Mouse (Mus musculus) hindbrain, postnatal 0 days (tissue): ENCODE measurements around the gene Bmpr1b. TPM values are rescaled to one million over a fixed set of nuclear protein-coding genes. Genes with fewer than 3 reads are reported as not detected.

ENCODE experiments used
- ATAC-seq: fragments of 200-750 bp; cut with Nextera tagmentation; 2 replicates; pipeline ENCODE4 v1.8.0; 2017; ENCODE audit warnings: mild to moderate bottlenecking, moderate TSS enrichment, moderate library complexity
- DNase-seq: peaks from one replicate; pipeline ENCODE4 v3.0.0-alpha.2; 2015; ENCODE audit warnings: low spot score
- H3K27ac ChIP-seq: fragments of 300-500 bp; sonication (generic); 2 replicates; pipeline ENCODE4 v1.5.1; 2014; ENCODE audit warnings: mild to moderate bottlenecking
- H3K27me3 ChIP-seq: fragments of 300-500 bp; sonication (generic); 2 replicates; pipeline ENCODE4 v1.6.1; 2014; ENCODE audit warnings: low read length, mixed read lengths; ENCODE audit not compliant: insufficient read depth
- H3K36me3 ChIP-seq: fragments of 300-500 bp; sonication (generic); 2 replicates; pipeline ENCODE4 v1.6.1; 2014; ENCODE audit warnings: low read length, mixed read lengths; ENCODE audit not compliant: insufficient read depth
- H3K4me1 ChIP-seq: fragments of 300-500 bp; sonication (generic); 2 replicates; pipeline ENCODE4 v1.6.1; 2014; ENCODE audit warnings: antibody characterized with exemption, low read length, mixed read lengths; ENCODE audit not compliant: insufficient read depth
- H3K4me2 ChIP-seq: fragments of 300-500 bp; sonication (generic); 2 replicates; pipeline ENCODE4 v1.6.1; 2014; ENCODE audit warnings: low read depth, mild to moderate bottlenecking, low read length, moderate library complexity, mixed read lengths
- H3K4me3 ChIP-seq: fragments of 300-500 bp; sonication (generic); 2 replicates; pipeline ENCODE4 v1.5.1; 2014; ENCODE audit warnings: low read length
- H3K9ac ChIP-seq: fragments of 300-500 bp; sonication (generic); replicated peaks from 2 replicates; pipeline ENCODE4 v1.6.1; 2014; ENCODE audit warnings: mild to moderate bottlenecking, low read length, moderate library complexity, mixed read lengths
- H3K9me3 ChIP-seq: fragments of 300-500 bp; sonication (generic); 2 replicates; pipeline ENCODE4 v1.6.1; 2016; ENCODE audit warnings: low read length, mixed read lengths
- CTCF ChIP-seq: IDR thresholded peaks from 2 replicates; pipeline ENCODE4 v1.5.1; 2016; ENCODE audit warnings: antibody characterized with exemption, control low read depth, low read depth
- WGBS: fragments of 180-500 bp; shearing (Covaris S2); extraction: QIAGEN DNeasy Blood & Tissue Kit; methylation state at CpG from one replicate; pipeline ENCODE4 v1.1.7; 2014; 5-methylcytosine and 5-hydroxymethylcytosine counted together
- polyA plus RNA-seq: library from polyadenylated mRNA; unstranded; fragments of >200 nt; fragmentation: Nextera tagmentation; extraction: Ambion mirVana; gene quantifications from 2 replicates; pipeline ENCODE4 v1.2.1, GENCODE M21; 2015
- total RNA-seq: library from RNA; depleted of rRNA; stranded (reverse); fragments of >200 nt; gene quantifications from 2 replicates; pipeline ENCODE4 v1.2.3, GENCODE M21; 2014

Bmpr1b gene
- total and polyA plus RNA-seq, 2 experiments from 2014 or later = 4.6 to 9.7 TPM

DNA sequence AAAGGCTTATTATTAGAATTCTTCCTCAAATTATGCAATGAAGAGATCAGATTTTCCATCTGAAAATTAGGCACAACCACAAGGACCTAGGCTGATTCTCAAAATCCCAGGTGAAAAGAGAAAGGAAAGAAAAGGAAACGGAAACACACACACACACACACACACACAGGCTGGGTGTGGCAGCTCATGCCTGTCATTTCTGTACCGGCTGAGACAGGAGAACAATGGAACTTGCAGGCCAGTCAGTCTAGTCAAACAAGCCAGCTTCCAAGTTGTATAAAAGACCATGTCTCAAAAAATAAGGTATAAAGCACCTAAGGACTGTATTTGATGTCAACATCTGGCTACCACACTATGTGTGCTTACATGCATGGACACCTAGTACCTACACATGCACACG is 7.8 kb downstream of the Bmpr1b start:
- DNase-seq (no peak), ATAC-seq (no peak)
- no peaks in the 10 kb centered on the region for H3K36me3 ChIP-seq
- 59% methylated on average over 3 of the region's 3 CpGs for WGBS
- H3K4me1 ChIP-seq = no peaks in the 10 kb centered on the region
- TF ChIP-seq CTCF = no peak
- H3K9me3 ChIP-seq = no peaks in the 10 kb centered on the region
- no peak overlapping the region for H3K4me3 ChIP-seq
- no peak overlapping the region for H3K27ac ChIP-seq
- no peak overlapping the region for H3K9ac ChIP-seq
- H3K27me3 ChIP-seq = no peaks in the 10 kb centered on the region
- H3K4me2 ChIP-seq = no peak overlapping the region

DNA sequence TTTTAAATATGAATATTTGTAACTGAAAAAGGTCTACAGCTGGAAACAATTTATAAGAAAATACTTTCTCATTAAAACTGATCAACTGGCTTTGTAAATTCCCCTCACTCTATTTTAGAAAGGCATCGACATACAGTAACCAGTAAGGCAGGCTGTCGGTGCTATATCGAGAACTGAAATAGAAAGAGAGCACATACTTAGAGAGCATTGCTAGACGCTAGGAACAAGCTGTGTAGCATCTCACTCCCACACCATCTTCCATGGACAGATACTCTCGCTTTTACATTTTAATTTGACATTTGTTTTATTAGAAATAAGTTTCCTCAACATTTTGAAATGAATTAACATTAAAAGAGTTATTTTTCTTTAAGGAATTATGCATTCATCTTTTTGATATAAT is 17.2 kb downstream of the Bmpr1b start:
- no peak for ATAC-seq
- 95% methylated on average over 5 of the region's 5 CpGs for WGBS

DNA sequence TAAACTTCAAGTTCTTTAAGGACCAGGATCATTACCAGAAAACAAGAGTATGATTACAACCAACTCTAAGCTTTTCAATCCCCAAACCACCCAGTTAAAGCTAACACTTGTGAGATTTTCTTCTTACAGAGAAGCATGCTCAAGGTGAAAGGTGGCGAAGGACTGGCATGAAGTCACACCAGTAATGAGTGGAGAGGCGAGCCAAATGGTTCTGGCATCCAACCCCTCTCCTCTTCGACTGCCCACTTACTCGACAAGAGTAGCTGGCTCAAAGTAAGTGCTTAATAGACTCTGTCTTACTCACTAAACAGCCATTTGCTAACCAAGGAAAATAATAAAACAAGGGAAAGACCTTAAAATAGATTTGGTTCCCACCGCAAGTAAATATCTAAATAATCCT is 30.4 kb downstream of the Bmpr1b start:
- Histone ChIP-seq H3K9me3 (no peaks in the 10 kb centered on the region), H3K27me3 (no peaks in the 10 kb centered on the region), H3K27ac (no peak overlapping the region), H3K4me1 (no peaks in the 10 kb centered on the region), H3K4me2 (no peak overlapping the region), H3K9ac (no peak overlapping the region), H3K4me3 (no peak overlapping the region), H3K36me3 (no peaks in the 10 kb centered on the region)
- no peak for DNase-seq
- ATAC-seq = no peak
- 71% methylated on average over 5 of the region's 5 CpGs for WGBS
- TF ChIP-seq CTCF = no peak

More for the DNA sequence above, 17.2 kb downstream of the Bmpr1b start:
- no peaks in the 10 kb centered on the region for H3K36me3 ChIP-seq
- H3K4me1 ChIP-seq = no peaks in the 10 kb centered on the region
- H3K27ac ChIP-seq = no peak overlapping the region
- no peak overlapping the region for H3K4me3 ChIP-seq
- H3K4me2 ChIP-seq = no peak overlapping the region
- no peak for DNase-seq
- TF ChIP-seq CTCF = no peak
- H3K9ac ChIP-seq = no peak overlapping the region
- no peaks in the 10 kb centered on the region for H3K27me3 ChIP-seq
- H3K9me3 ChIP-seq = no peaks in the 10 kb centered on the region

DNA sequence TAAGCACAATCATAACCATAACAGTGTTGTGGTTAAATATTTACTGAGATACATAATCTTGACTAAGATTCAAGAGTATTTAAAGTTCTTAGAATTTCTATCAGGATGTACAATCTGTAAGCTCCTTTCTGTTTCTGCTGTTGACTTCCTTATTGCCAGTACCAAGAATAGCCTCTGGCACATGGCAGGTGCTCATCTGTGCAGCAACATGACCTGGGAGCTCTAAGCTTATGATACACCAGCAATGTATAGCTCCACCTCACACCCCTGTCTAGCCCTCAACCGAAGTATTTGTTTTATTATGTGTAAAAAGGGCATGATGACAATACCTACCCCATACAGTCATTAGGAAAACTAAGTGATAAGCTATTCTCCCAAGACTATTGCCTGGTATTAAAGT is 42.8 kb downstream of the Bmpr1b start:
- Histone ChIP-seq H3K36me3 (no peaks in the 10 kb centered on the region), H3K4me3 (no peak overlapping the region), H3K9ac (no peak overlapping the region), H3K27me3 (no peaks in the 10 kb centered on the region), H3K4me2 (no peak overlapping the region), H3K27ac (no peak overlapping the region), H3K4me1 (no peaks in the 10 kb centered on the region), H3K9me3 (no peaks in the 10 kb centered on the region)
- DNase-seq (no peak), ATAC-seq (no peak)
- no peak for TF ChIP-seq CTCF
- WGBS = 92% methylated on average over 1 of the region's 1 CpGs

DNA sequence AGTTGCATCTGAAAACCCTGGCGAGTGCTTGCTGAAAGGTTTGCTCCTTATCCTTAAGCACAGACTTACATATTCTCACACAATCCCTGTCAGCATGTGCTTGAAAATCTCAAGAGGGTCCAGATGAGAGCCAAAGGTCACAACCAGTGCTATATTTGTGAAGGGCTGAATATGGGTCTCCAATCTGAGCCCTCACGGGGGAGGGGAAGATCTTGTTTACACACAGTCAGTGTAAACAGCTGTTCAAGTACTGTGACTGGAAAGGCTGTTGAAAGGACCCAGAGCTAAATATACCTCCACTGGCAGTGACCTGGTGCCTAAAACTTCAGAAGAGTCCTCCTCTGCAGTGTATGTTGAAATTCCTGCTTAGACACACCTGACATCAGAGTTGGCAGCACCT is 43.7 kb downstream of the Bmpr1b start:
- Histone ChIP-seq H3K9ac (no peak overlapping the region), H3K27me3 (no peaks in the 10 kb centered on the region), H3K4me3 (no peak overlapping the region), H3K4me1 (no peaks in the 10 kb centered on the region), H3K9me3 (no peaks in the 10 kb centered on the region), H3K27ac (no peak overlapping the region), H3K36me3 (no peaks in the 10 kb centered on the region), H3K4me2 (no peak overlapping the region)
- ATAC-seq (no peak), DNase-seq (no peak)
- TF ChIP-seq CTCF = no peak
- WGBS = 73% methylated on average over 2 of the region's 2 CpGs

DNA sequence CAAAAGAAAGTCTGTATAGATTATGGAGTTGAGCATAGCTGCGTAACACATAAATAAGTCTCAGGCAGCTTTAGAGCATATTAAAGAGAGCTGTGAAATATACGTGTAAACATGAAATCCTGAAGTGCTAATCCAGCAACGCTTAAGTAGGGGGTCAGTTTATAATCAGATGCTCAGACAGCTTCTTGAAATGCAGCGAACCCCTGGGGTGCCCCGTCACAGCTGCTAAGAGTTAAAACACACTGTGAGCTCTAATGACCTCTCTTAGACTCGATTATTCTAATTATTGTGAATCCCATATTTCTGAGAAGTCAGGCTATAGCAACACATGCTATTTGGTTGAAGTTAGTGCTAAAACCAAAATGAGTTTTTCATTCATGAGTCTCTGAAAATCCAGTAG is 45.0 kb downstream of the Bmpr1b start:
- Histone ChIP-seq H3K36me3 (no peaks in the 10 kb centered on the region), H3K4me3 (no peak overlapping the region), H3K27ac (no peak overlapping the region), H3K27me3 (no peaks in the 10 kb centered on the region), H3K9me3 (no peaks in the 10 kb centered on the region), H3K4me2 (no peak overlapping the region), H3K4me1 (no peaks in the 10 kb centered on the region), H3K9ac (no peak overlapping the region)
- ATAC-seq (no peak), DNase-seq (no peak)
- TF ChIP-seq CTCF = no peak
- WGBS = 43% methylated on average over 6 of the region's 6 CpGs

DNA sequence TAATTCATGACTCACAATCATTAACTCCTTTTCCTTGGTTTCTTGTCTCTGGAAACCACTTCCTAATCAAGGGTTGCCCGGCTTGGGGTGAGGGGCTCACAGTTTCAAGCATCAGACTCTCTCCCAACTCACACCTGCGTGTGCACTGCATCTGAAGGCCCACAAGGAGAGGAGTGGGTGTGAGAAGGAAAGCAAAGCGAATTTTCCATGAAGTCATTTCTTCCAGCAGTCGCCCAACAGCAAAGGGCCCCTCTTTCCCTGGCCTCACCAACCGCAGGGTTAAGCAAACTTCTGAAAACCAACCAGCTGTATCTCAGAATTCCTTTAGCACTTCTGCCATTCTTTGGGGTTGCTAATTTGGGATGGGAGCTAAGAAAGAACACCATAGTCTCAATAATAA is 46.8 kb downstream of the Bmpr1b start:
- Histone ChIP-seq H3K4me1 (no peaks in the 10 kb centered on the region), H3K27ac (no peak overlapping the region), H3K9ac (no peak overlapping the region), H3K4me3 (no peak overlapping the region), H3K27me3 (no peaks in the 10 kb centered on the region), H3K36me3 (no peaks in the 10 kb centered on the region), H3K4me2 (no peak overlapping the region), H3K9me3 (no peaks in the 10 kb centered on the region)
- no peak for DNase-seq
- 90% methylated on average over 5 of the region's 5 CpGs for WGBS
- no peak for ATAC-seq
- TF ChIP-seq CTCF = no peak

DNA sequence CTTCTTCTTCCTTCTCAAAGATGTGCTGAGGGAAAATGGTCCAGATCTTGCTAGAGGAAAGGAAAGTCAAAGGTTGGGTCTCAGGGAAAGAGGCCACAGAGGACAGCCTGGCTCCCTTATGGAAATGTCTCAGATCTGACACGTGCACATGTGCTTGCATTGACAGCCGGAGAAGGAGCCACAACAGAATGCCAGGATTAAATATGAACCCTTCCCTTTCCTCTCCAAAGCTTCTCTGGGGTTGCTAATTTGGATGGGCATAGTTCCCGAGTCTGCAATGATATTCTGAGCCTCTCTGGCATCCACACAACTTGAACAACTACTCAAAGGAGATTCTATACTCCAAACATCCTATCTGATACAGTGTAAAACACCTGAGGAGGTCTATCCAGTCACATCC is 48.4 kb downstream of the Bmpr1b start:
- no peak overlapping the region for H3K27ac ChIP-seq
- TF ChIP-seq CTCF = no peak
- no peak overlapping the region for H3K4me2 ChIP-seq

More for the DNA sequence above, 48.4 kb downstream of the Bmpr1b start:
- 46% methylated on average over 3 of the region's 3 CpGs for WGBS
- no peak for DNase-seq
- H3K9me3 ChIP-seq = no peaks in the 10 kb centered on the region
- no peaks in the 10 kb centered on the region for H3K36me3 ChIP-seq
- no peak for ATAC-seq
- no peak overlapping the region for H3K9ac ChIP-seq
- no peaks in the 10 kb centered on the region for H3K4me1 ChIP-seq
- H3K27me3 ChIP-seq = no peaks in the 10 kb centered on the region
- no peak overlapping the region for H3K4me3 ChIP-seq
